Mouse (Mus musculus) embryonic fibroblast, embryonic 13.5 days (primary cell): ENCODE measurements around the gene Myod1.

ENCODE experiments used
- CTCF ChIP-seq: IDR thresholded peaks from 2 replicates; pipeline ENCODE4 v1.5.1; 2011; ENCODE audit warnings: mild to moderate bottlenecking, control low read depth, low read length, moderate library complexity, borderline replicate concordance; ENCODE audit not compliant: insufficient read depth
- POLR2A ChIP-seq: IDR thresholded peaks from 2 replicates; pipeline ENCODE4 v1.6.1; 2011; ENCODE audit warnings: low read depth, mild to moderate bottlenecking, control low read depth, low read length, moderate library complexity

DNA sequence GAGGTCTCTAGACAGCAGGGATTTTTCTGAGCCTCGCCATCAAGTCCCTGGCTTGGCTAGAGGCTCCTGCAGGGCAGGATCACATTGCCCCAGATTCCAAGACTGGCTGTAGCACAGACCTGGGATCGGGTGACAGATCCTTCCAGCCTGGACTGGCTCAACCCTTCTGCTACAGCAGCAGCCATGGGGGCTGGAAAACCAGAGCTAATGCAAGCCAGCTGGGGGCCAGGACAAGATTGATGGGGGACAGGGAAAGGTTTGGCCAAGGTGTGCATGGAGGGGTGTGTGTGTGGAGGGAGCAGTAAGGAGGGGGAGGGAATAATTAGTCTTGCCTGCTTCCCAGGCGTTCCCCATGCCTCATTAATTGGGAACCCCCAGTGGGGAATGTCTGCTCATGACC lies 36.5 kb upstream of the Myod1 start:
- TF ChIP-seq CTCF (no peak), POLR2A (no peak)
